Mouse (Mus musculus) frontal cortex, adult (tissue): ENCODE measurements at regions not wholly inside any gene's neighbourhood (a gene's known extent, or its start where the extent isn't known, plus 50 kb on each side); places are given as distances from the start of the nearest gene placed in this dataset.

Experiments used
- ATAC-seq: cut with Nextera tagmentation; 2 replicates; pipeline ENCODE4 v1.9.2; 2017; ENCODE audit warnings: mild to moderate bottlenecking, moderate library complexity, mixed read lengths; ENCODE audit not compliant: low TSS enrichment

GRCm38 (mm10) chr12:71624076-71624475 is 206.8 kb upstream of the Daam1 start:
- peak; percentile 48; the same call in 1 of the 2 replicates for ATAC-seq

DNA sequence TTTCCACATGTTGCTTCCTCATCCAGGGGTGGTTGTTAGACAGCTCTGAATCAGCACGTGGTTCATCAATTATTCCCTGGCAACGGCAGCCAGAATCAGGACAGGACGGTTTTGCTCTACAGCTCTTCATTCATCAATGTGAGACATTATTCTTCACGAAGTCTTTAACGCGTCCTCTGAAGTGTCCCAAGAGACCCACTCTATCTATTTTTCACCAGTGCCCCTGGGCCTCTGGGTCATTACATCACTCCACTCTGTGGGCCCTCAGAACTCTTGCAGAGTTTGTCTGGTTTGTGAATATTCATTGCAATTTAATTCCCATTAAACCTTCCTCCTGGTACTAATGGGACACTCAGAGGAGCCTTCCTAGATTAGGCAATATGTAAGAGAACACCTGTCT is 206.2 kb upstream of the Daam1 start:
- ATAC-seq: no peak

DNA sequence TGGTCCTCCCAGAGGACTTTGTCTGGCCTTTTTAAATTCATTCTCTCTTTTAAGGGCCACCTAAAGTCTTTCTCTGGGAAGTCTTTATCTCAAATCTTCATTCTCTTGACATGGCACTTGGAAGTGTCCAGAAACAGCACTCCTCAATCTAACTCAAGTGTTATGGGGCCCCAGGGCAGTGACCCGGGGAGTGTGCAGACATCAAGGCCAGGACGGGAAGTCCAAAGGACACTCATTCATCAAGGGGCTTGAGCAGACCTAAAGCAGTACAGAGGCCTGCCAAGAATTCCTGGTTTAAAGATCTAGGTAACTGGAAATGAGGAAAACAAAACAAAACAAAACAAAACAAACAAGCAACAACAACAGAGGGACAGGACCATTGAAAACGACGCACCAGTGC is 205.8 kb upstream of the Daam1 start:
- no peak for ATAC-seq

GRCm38 (mm10) chr12:71626801-71627200 is 204.1 kb upstream of the Daam1 start:
- no peak for ATAC-seq

GRCm38 (mm10) chr12:71627421-71628339 is 203.2 kb upstream of the Daam1 start:
- ATAC-seq: no peak

- no peak for ATAC-seq
Measured at GRCm38 (mm10) chr12:71628340-71628738, 202.5 kb upstream of the Daam1 start.

- no peak for ATAC-seq
Measured at GRCm38 (mm10) chr12:71628796-71629195, 202.1 kb upstream of the Daam1 start.

GRCm38 (mm10) chr12:71630386-71630785 is 200.5 kb upstream of the Daam1 start:
- no peak for ATAC-seq

- peak; percentile 89 for ATAC-seq
Measured at GRCm38 (mm10) chr12:71636300-71636699, 194.6 kb upstream of the Daam1 start.

GRCm38 (mm10) chr12:71637248-71637647 is 193.6 kb upstream of the Daam1 start:
- no peak for ATAC-seq

- ATAC-seq: no peak
Measured at GRCm38 (mm10) chr12:71638246-71638645, 192.6 kb upstream of the Daam1 start.

- no peak for ATAC-seq
Measured at GRCm38 (mm10) chr12:71640058-71640501, 190.8 kb upstream of the Daam1 start.

- no peak for ATAC-seq
Measured at GRCm38 (mm10) chr12:71641486-71641885, 189.4 kb upstream of the Daam1 start.

GRCm38 (mm10) chr12:71642797-71643337 is 188.0 kb upstream of the Daam1 start:
- ATAC-seq: no peak

DNA sequence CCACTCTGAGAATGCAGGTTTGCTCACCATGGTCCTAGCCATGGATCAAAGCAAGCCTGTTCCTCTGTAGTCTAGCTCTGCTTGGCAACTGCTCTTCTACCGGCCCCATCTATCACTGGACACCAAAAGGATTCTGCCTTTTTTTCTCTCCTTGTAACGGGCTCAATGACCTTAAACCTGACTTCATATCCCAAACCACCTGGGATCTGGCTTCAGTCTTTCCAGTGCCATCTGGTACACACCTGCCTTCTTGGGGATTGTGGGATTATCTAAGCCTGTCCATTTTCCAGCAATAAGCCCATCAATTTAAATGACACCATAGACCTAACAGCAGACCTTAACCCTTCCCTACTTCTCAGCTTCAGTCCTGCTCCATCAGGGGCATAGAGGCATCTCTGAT is 179.6 kb upstream of the Daam1 start:
- ATAC-seq: no peak

- peak; percentile 100 for ATAC-seq
Measured at GRCm38 (mm10) chr12:71693346-71694038, 137.4 kb upstream of the Daam1 start.

GRCm38 (mm10) chr12:71701753-71702152 is 129.1 kb upstream of the Daam1 start:
- peak; percentile 70; the same call in 1 of the 2 replicates for ATAC-seq

DNA sequence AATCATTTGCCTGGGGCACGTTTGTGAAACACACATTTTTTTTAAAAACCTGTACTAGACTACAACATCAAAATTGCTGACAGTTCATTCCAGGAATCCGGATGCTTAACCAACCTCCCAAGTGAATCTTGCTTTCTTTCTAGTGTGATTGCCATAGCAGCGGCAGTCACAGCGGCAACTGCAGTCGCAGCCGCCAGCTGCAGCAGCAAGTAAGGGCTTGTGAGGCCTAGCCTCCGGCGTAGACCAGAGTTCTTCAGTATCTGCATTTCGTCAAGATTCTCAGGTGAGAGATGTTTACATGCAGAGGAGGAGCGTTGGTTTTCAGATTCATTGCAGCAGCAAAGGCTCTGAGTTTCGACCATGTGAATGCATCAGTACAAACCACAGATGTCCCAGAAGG is 128.7 kb upstream of the Daam1 start:
- ATAC-seq: no peak

- no peak for ATAC-seq
Measured at GRCm38 (mm10) chr12:71703146-71703902, 127.6 kb upstream of the Daam1 start.

DNA sequence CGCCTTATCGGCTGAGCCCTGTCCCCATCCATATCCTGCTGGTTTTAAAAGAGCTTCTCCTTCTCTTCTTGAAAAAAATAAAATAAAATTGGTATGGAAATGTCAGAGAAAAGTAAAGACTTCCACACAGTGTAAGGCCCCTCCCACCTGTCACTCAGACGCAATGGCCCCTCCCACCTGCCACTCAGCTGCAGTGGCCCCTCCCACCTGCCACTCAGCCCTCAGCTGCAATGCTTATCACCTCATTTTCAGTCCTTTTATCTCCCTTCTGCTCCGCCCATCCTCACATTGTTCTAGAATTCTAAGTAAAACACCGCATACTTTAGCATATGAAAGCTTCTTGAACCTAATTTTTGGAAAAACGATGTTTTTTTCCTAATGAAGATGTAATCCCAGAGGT is 126.4 kb upstream of the Daam1 start:
- no peak for ATAC-seq

DNA sequence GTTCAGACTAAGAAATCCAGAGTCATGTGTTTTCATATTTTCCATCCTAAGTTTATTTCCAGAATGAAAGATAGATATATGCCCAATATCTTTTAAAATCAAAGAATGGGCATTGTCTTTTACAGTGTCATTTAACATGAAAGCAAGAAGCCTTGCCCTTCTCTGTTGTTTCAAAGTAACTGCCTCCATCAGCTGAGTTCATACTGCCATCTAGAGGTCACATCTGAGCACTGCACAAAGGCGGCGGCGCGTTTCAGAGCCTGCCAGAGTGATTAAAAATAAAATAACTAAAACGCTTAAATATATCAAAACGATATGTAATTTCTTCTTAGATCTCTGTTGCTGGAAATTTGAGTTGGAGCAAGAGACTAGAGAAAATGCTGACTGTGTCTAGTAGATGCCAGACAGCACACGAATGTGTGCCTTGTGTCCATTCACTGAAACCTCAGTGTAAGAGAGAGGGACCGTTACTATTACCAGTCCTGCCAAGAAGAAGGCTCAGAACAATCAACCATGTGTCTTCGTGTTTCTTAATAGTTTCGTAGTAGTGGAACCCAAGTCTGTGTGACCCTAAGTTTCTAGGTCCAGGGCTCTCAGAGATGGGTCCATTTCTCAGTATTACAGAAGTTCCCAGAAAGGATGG is 123.0 kb upstream of the Daam1 start:
- ATAC-seq: peak; percentile 70; the same call in 1 of the 2 replicates
